ENCODE assay signal across 8 mouse cellular contexts in the genomic region with DNA sequence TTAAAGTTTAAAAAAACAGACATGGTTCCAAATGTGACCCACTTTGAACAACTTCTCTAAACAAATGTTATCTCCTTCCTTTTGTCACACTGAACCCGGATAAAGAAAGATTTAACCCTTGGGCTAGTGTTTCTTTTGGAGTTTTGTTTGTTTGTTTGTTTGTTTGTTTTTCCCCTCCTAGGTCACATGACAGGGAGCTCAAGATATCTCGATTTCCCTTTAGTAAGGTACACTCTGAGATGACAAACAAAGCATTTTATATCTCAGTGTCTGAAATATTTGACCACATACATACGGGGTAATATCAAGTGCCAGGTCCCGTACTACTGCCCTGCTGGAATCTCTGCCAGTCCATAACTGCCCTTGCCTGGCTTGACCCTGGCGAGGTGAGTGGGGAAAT. TPM values are rescaled to one million over a fixed set of nuclear protein-coding genes. Genes with fewer than 3 reads are reported as not detected.
A peak's percentile ranks its signal among the peaks of the same experiment; 100 is the strongest.
DNase-seq lines count a peak whose midpoint lies in the region; ATAC-seq and TF ChIP-seq lines count a peak whose summit lies in the region.

No protein-coding gene starts in this region.

- peak overlapping the region; percentile 61 for H3K9ac ChIP-seq in heart, embryonic 14.5 days (ENCODE audit: low read length)
- H3K9ac ChIP-seq in ES-E14 (ENCODE audit: insufficient read depth, low read depth, low read length, poor library complexity, severe bottlenecking) = peak overlapping the region; percentile 35; the same call in 1 of the 2 replicates
- H3K9ac ChIP-seq in hindbrain, embryonic 14.5 days = no peak overlapping the region
- H3K9ac ChIP-seq in midbrain, embryonic 12.5 days (replicated peaks) = no peak overlapping the region

- H3K4me2 ChIP-seq in heart, embryonic 14.5 days (ENCODE audit: low read length) = peak overlapping the region; percentile 63
- peak overlapping the region; percentile 33 for H3K4me2 ChIP-seq in hindbrain, embryonic 14.5 days (replicated peaks)
- peak overlapping the region; percentile 42 for H3K4me2 ChIP-seq in midbrain, embryonic 12.5 days (replicated peaks)

- H3K4me1 ChIP-seq in heart, embryonic 14.5 days (ENCODE audit: control insufficient read depth in 2 of 2, insufficient read depth in 2 of 2, low read length in 2 of 2) = peaks cover 0 to 4% of the 10 kb centered on the region in 2 experiments; a peak in 1 of 4 replicates
- peaks cover 0 to 3% of the 10 kb centered on the region in 2 experiments; a peak in 1 of 4 replicates for H3K4me1 ChIP-seq in ES-E14 (ENCODE audit: control insufficient read depth in 2 of 2, insufficient read depth in 2 of 2, low read length in 2 of 2, poor library complexity in 1 of 2)
- H3K4me1 ChIP-seq in hindbrain, embryonic 14.5 days (replicated peaks; ENCODE audit: control insufficient read depth, insufficient read depth, low read length) = 0 out of 2 replicates have a peak, but pooled peaks cover 4% of the 10 kb centered on the region
- no peaks in the 10 kb centered on the region for H3K4me1 ChIP-seq in midbrain, embryonic 12.5 days

- 31% methylated on average over 5 of the region's 5 CpGs for WGBS in heart, embryonic 14.5 days
- WGBS in hindbrain, embryonic 14.5 days = 33% methylated on average over 5 of the region's 5 CpGs
- 31% methylated on average over 5 of the region's 5 CpGs for WGBS in midbrain, embryonic 12.5 days

- no peaks in the 10 kb centered on the region for H3K36me3 ChIP-seq in heart, embryonic 14.5 days (ENCODE audit: control insufficient read depth, insufficient read depth, low read length)
- H3K36me3 ChIP-seq in ES-E14 (ENCODE audit: control insufficient read depth, insufficient read depth, low read length, poor library complexity, severe bottlenecking) = no peaks in the 10 kb centered on the region
- no peaks in the 10 kb centered on the region for H3K36me3 ChIP-seq in hindbrain, embryonic 14.5 days (replicated peaks; ENCODE audit: control insufficient read depth, insufficient read depth)
- no peaks in the 10 kb centered on the region for H3K36me3 ChIP-seq in midbrain, embryonic 12.5 days

- H3K27me3 ChIP-seq in heart, embryonic 14.5 days (ENCODE audit: control insufficient read depth, insufficient read depth, low read length) = no peaks in the 10 kb centered on the region
- 0 out of 2 replicates have a peak, but pooled peaks cover 7% of the 10 kb centered on the region for H3K27me3 ChIP-seq in hindbrain, embryonic 14.5 days (ENCODE audit: control insufficient read depth, insufficient read depth, low read length)
- H3K27me3 ChIP-seq in midbrain, embryonic 12.5 days = no peaks in the 10 kb centered on the region

- DNase-seq in heart, adult 11 months = no peak
- DNase-seq in ES-E14 (ENCODE audit: low read depth, low spot score) = no peak
- DNase-seq in hindbrain, embryonic 14.5 days (ENCODE audit: low spot score) = no peak
- DNase-seq in yolk sac, embryonic 10.5 days (ENCODE audit: low spot score) = no peak
- no peak for DNase-seq in gastrocnemius, postnatal 10 days

- no peak for ATAC-seq in heart, embryonic 14.5 days (ENCODE audit: insufficient number of reproducible peaks, insufficient read depth, low FRiP score, low read depth)
- ATAC-seq in hindbrain, embryonic 14.5 days (ENCODE audit: low FRiP score) = no peak
- ATAC-seq in midbrain, embryonic 12.5 days (ENCODE audit: low FRiP score, low read depth) = no peak
- ATAC-seq in erythroid progenitor cell, adult 5-6 weeks (replicated peaks; ENCODE audit: low FRiP score, poor library complexity, severe bottlenecking) = no peak

- H3K4me3 ChIP-seq in heart, embryonic 14.5 days (ENCODE audit: control insufficient read depth in 1 of 2, insufficient read depth in 1 of 2, low read depth in 1 of 2, low read length in 2 of 2) = peak overlapping the region in 1 of 2 experiments; percentile 51; a peak in 2 of 4 replicates
- peak overlapping the region; percentile 63 to 80; a peak in 3 of 4 replicates for H3K4me3 ChIP-seq in ES-E14 (ENCODE audit: insufficient read depth in 1 of 2, low read depth in 1 of 2, low read length in 2 of 2, poor library complexity in 1 of 2, severe bottlenecking in 1 of 2)
- H3K4me3 ChIP-seq in hindbrain, embryonic 14.5 days (replicated peaks; ENCODE audit: low read length) = no peak overlapping the region
- H3K4me3 ChIP-seq in midbrain, embryonic 12.5 days = peak overlapping the region; percentile 33; the same call in 1 of the 2 replicates

- in situ Hi-C loops in ES-E14 (cut with MboI; ENCODE audit: low sequenced_read_pairs in 2 of 2, unreplicated experiment in 2 of 2) = no loop called here

- H3K27ac ChIP-seq in heart, embryonic 14.5 days (replicated peaks in 1 of 2; ENCODE audit: control insufficient read depth in 1 of 2, insufficient read depth in 1 of 2, low read depth in 2 of 2, low read length in 2 of 2) = no peak overlapping the region
- no peak overlapping the region for H3K27ac ChIP-seq in ES-E14 (ENCODE audit: insufficient read depth, low read depth, low read length, poor library complexity, severe bottlenecking)
- H3K27ac ChIP-seq in hindbrain, embryonic 14.5 days = no peak overlapping the region
- H3K27ac ChIP-seq in midbrain, embryonic 12.5 days (replicated peaks) = no peak overlapping the region

- no peaks in the 10 kb centered on the region for H3K9me3 ChIP-seq in heart, embryonic 14.5 days (ENCODE audit: control insufficient read depth, low read length)
- no peaks in the 10 kb centered on the region for H3K9me3 ChIP-seq in ES-E14 (ENCODE audit: control insufficient read depth, insufficient read depth, low read depth, low read length)
- H3K9me3 ChIP-seq in hindbrain, embryonic 14.5 days (ENCODE audit: control insufficient read depth, low read length) = no peaks in the 10 kb centered on the region
- H3K9me3 ChIP-seq in midbrain, embryonic 12.5 days = no peaks in the 10 kb centered on the region

TF ChIP-seq in ES-E14, 5 proteins besides CTCF, POLR2A, EP300 and RAD21:
- TF ChIP-seq MAFK (IDR thresholded peaks at IDR 0.05; ENCODE audit: insufficient read depth, low read depth, low read length) (no peak), ZC3H11A (IDR thresholded peaks at IDR 0.05; ENCODE audit: borderline replicate concordance, low read depth, low read length) (no peak), CHD2 (IDR thresholded peaks at IDR 0.05; ENCODE audit: low read depth, low read length) (no peak), HCFC1 (IDR thresholded peaks at IDR 0.05; ENCODE audit: borderline replicate concordance, insufficient read depth, low read length) (no peak), ZNF384 (IDR thresholded peaks at IDR 0.05; ENCODE audit: low read depth, low read length) (no peak)
TF ChIP-seq in ES-E14: peak in this region for 0.

RNA-seq across cellular contexts. Expression of a gene that starts 49.9 kb away (rescaled TPM):
- 10.6 and 11.1 TPM in 2 replicates for polyA plus RNA-seq in heart, embryonic 14.5 days (2014; fragmentation: Nextera tagmentation; extraction: Ambion mirVana)
- 1,712 and 2,111 TPM in 2 replicates for total RNA-seq in ES-E14 (2012; rRNA removed)
- 3.8 TPM in 2 replicates for polyA plus RNA-seq in hindbrain, embryonic 14.5 days (2014; fragmentation: Nextera tagmentation; extraction: Ambion mirVana)
- polyA plus RNA-seq in midbrain, embryonic 12.5 days (2016; fragmentation: Nextera tagmentation; extraction: Ambion mirVana) = 17.6 and 23.0 TPM in 2 replicates
- total RNA-seq in erythroid progenitor cell, adult 5-6 weeks (2015; ENCODE audit: low replicate concordance) = 696 and 939 TPM in 2 replicates
- 393 and 1,610 TPM in 2 replicates for total RNA-seq in erythroid progenitor cell, adult 5-6 weeks (2017; ENCODE audit: low replicate concordance)
- 100 to 1,000 TPM; 139 to 146 TPM for total RNA-seq in gastrocnemius, postnatal 10 days (2021)

RNA-seq across cellular contexts. Expression of a gene that starts 50.1 kb away (rescaled TPM):
- polyA plus RNA-seq in heart, embryonic 14.5 days (2014; fragmentation: Nextera tagmentation; extraction: Ambion mirVana) = 1,528 and 1,577 TPM in 2 replicates
- total RNA-seq in ES-E14 (2012; rRNA removed) = 3,404 and 3,578 TPM in 2 replicates
- polyA plus RNA-seq in hindbrain, embryonic 14.5 days (2014; fragmentation: Nextera tagmentation; extraction: Ambion mirVana) = 574 and 576 TPM in 2 replicates
- 4,827 and 5,103 TPM in 2 replicates for polyA plus RNA-seq in midbrain, embryonic 12.5 days (2016; fragmentation: Nextera tagmentation; extraction: Ambion mirVana)
- total RNA-seq in erythroid progenitor cell, adult 5-6 weeks (2015; ENCODE audit: low replicate concordance) = 209 and 329 TPM in 2 replicates
- 6,300 and 16,342 TPM in 2 replicates for total RNA-seq in erythroid progenitor cell, adult 5-6 weeks (2017; ENCODE audit: low replicate concordance)
- 100 to 1,000 TPM in 1 of 2 experiments, 10 to 100 TPM in 1; 86.5 to 153 TPM for total RNA-seq in gastrocnemius, postnatal 10 days (2021)

RNA-seq across cellular contexts. Expression of a gene that starts 51.4 kb away (rescaled TPM):
- 5.9 and 10.4 TPM in 2 replicates for polyA plus RNA-seq in heart, embryonic 14.5 days (2014; fragmentation: Nextera tagmentation; extraction: Ambion mirVana)
- 2,365 and 3,405 TPM in 2 replicates for total RNA-seq in ES-E14 (2012; rRNA removed)
- 5.5 and 8.9 TPM in 2 replicates for polyA plus RNA-seq in hindbrain, embryonic 14.5 days (2014; fragmentation: Nextera tagmentation; extraction: Ambion mirVana)
- polyA plus RNA-seq in midbrain, embryonic 12.5 days (2016; fragmentation: Nextera tagmentation; extraction: Ambion mirVana) = 11.5 and 17.5 TPM in 2 replicates
- total RNA-seq in erythroid progenitor cell, adult 5-6 weeks (2015; ENCODE audit: low replicate concordance) = 169 and 258 TPM in 2 replicates
- 2,740 and 4,790 TPM in 2 replicates for total RNA-seq in erythroid progenitor cell, adult 5-6 weeks (2017; ENCODE audit: low replicate concordance)
- total RNA-seq in gastrocnemius, postnatal 10 days (2021) = 10 to 100 TPM; 17.9 to 46.6 TPM

Comparison
In these comparisons a context has a peak if more than half of its experiments do, and no peak if none do; other contexts are left out.
1. H3K9ac ChIP-seq: peak in heart, embryonic 14.5 days (single experiment) and ES-E14 (single experiment); none in hindbrain, embryonic 14.5 days (single experiment) and midbrain, embryonic 12.5 days (single experiment).
2. Peak in every context shown above with its lines, with median percentiles within 50 percentile points of each other: H3K4me2 ChIP-seq.